Mouse (Mus musculus) intestine, embryonic 14.5 days (tissue): ENCODE results near the gene Fcrla. TPM values are rescaled to one million over a fixed set of nuclear protein-coding genes. Genes with fewer than 3 reads are reported as not detected.

Experiments
- ATAC-seq: fragments of 200-750 bp; cut with Nextera tagmentation; replicated peaks from 2 replicates; pipeline ENCODE4 v1.8.0; 2017; ENCODE audit warnings: low read depth, moderate number of reproducible peaks, moderate TSS enrichment, moderate library complexity; ENCODE audit not compliant: low FRiP score, low TSS enrichment
- DNase-seq: peaks from one replicate; pipeline ENCODE4 v3.0.0-alpha.2; 2018; ENCODE audit warnings: low spot score
- H3K27ac ChIP-seq: fragments of 300-500 bp; sonication (generic); 2 replicates; pipeline ENCODE4 v1.5.1; 2014; ENCODE audit warnings: low read depth, mild to moderate bottlenecking, control low read depth
- H3K27me3 ChIP-seq: fragments of 300-500 bp; sonication (generic); replicated peaks from 2 replicates; pipeline ENCODE4 v1.6.1; 2014; ENCODE audit warnings: low read length, control low read depth; ENCODE audit not compliant: control insufficient read depth, insufficient read depth
- H3K36me3 ChIP-seq: fragments of 300-500 bp; sonication (generic); 2 replicates; pipeline ENCODE4 v1.6.1; 2014; ENCODE audit warnings: low read length, control low read depth; ENCODE audit not compliant: control insufficient read depth, insufficient read depth
- H3K4me1 ChIP-seq: fragments of 300-500 bp; sonication (generic); replicated peaks from 2 replicates; pipeline ENCODE4 v1.6.1; 2014; ENCODE audit warnings: low read length, control low read depth, mixed read lengths; ENCODE audit not compliant: control insufficient read depth, insufficient read depth
- H3K4me2 ChIP-seq: fragments of 300-500 bp; sonication (generic); 2 replicates; pipeline ENCODE4 v1.6.1; 2014; ENCODE audit warnings: low read length
- H3K4me3 ChIP-seq: fragments of 300-500 bp; sonication (generic); 2 replicates; pipeline ENCODE4 v1.5.1; 2014; ENCODE audit warnings: low read depth, low read length, control low read depth, mixed read lengths
- H3K9ac ChIP-seq: fragments of 300-500 bp; sonication (generic); 2 replicates; pipeline ENCODE4 v1.6.1; 2014; ENCODE audit warnings: mild to moderate bottlenecking, low read length
- H3K9me3 ChIP-seq: fragments of 300-500 bp; sonication (generic); 2 replicates; pipeline ENCODE4 v1.6.1; 2016; ENCODE audit warnings: low read length, control low read depth; ENCODE audit not compliant: control insufficient read depth
- WGBS: fragments of 180-500 bp; shearing (Covaris S2); extraction: QIAGEN DNeasy Blood & Tissue Kit; methylation state at CpG from one replicate; pipeline ENCODE4 v1.1.7; 2014; 5-methylcytosine and 5-hydroxymethylcytosine counted together
- polyA plus RNA-seq: library from polyadenylated mRNA; unstranded; fragments of >200 nt; fragmentation: Nextera tagmentation; extraction: Ambion mirVana; gene quantifications from 2 replicates; pipeline ENCODE4 v1.2.1, GENCODE M21; 2014

Fcrla gene
- polyA plus RNA-seq, 1 experiment from 2014 or later = not detected

DNA sequence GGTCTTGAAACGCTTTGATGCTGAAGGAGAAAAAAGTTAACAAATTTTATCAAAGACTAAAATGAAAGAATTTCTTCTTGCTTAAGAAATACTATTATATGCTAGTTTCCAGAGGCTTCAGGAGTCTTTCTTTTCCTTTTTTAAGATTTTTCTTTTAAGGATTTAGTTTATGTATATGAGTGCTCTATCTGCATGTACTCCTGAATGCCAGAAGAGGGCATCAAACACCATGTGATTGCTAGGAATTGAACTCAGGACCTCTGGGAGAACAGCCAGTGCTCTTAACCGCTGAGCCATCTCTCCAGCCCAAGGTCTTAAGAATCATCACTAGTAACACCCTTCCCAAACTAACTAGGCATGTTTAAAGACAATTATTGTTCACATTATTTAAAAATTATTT, 55.4 kb downstream of the Fcrla start:
- no peak overlapping the region for H3K4me2 ChIP-seq
- no peaks in the 10 kb centered on the region for H3K9me3 ChIP-seq
- H3K4me1 ChIP-seq = peaks cover 4% of the 10 kb centered on the region
- H3K36me3 ChIP-seq = peaks cover 49% of the 10 kb centered on the region
- H3K27me3 ChIP-seq = no peaks in the 10 kb centered on the region
- ATAC-seq (no peak), DNase-seq (no peak)
- no peak overlapping the region for H3K9ac ChIP-seq
- 99% methylated on average over 2 of the region's 2 CpGs for WGBS
- H3K27ac ChIP-seq = no peak overlapping the region
- no peak overlapping the region for H3K4me3 ChIP-seq

DNA sequence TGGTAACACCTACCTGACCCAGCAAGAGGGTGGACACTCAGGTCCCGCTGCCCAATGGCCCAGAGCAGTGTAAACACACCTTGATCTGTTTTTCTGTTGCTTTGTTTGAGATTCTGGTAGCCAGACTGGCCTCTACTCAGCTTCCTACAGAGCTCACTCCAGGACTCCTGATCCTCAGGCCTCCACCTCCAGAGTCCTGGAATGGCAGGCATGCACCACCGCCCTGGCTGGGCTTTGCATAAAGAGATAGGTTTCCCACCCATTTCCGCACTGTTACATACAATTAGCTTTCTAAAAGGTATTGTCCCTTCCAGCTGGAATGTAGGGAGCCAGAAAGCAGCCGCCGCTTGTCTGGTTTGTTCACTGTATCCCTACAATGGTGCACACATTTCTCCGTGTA, 56.0 kb downstream of the Fcrla start:
- no peaks in the 10 kb centered on the region for H3K9me3 ChIP-seq
- H3K4me3 ChIP-seq = no peak overlapping the region
- WGBS = 88% methylated on average over 6 of the region's 6 CpGs
- H3K4me2 ChIP-seq = no peak overlapping the region
- peaks cover 43% of the 10 kb centered on the region for H3K36me3 ChIP-seq
- ATAC-seq (no peak), DNase-seq (no peak)
- H3K27me3 ChIP-seq = no peaks in the 10 kb centered on the region
- H3K27ac ChIP-seq = no peak overlapping the region
- H3K9ac ChIP-seq = no peak overlapping the region
- H3K4me1 ChIP-seq = peaks cover 9% of the 10 kb centered on the region

DNA sequence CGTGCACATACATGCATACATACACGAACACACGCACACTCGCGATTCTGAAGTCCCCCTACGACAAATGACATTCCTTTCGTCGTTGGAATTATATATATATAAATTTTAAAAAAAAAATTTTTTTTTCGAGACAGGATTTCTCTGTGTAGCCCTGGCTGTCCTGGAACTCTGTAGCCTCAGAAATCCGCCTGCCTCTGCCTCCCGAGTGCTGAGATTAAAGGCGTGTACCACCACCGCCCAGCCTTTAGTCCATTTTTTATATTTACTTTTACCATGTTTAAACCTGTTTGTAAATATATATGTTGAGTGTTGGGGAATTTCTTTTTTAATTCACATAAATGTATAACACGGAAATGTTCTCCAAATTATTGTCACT, 58.5 kb downstream of the Fcrla start:
- no peak for DNase-seq
- Histone ChIP-seq H3K27ac (no peak overlapping the region), H3K27me3 (no peaks in the 10 kb centered on the region), H3K9ac (peak overlapping the region; percentile 82), H3K36me3 (peaks cover 19% of the 10 kb centered on the region), H3K4me2 (peak overlapping the region; percentile 64), H3K4me1 (peaks cover 13% of the 10 kb centered on the region), H3K9me3 (no peaks in the 10 kb centered on the region), H3K4me3 (peak overlapping the region; percentile 96)
- 15% methylated on average over 14 of the region's 14 CpGs for WGBS
- no peak for ATAC-seq

DNA sequence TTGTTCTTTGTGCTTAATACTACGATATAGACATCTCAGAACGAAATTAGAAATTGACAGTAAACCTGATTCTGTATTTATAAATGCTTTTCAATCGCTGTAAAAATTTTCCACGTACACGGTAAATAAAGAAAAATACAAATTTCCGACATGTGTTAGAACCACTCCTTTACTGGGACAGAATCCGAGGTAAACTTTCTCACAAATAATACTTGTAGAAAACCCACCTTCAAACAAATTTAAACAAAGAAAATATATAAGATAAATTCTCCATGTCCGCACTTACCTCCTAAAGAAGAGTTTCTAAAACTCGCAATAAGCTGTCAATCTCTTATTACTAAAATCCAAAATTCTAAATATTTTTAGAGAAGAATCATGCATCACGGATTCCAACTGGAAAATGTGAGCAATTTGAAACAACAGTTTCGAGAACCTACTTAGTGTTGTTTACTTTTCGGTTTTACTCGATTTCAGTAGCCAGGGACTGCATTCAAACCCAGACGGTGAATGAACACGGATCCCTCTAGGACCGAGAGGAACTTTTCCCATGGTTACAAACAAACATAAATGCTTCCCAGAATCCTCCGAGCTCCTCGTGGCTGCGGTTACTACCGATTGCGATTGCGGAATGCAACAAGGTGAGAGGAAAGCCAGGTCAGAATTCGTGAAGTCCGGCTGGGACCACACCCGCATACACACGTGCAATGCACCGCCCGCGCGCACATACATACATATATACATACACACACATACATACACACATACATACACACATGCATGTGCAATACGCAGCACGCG, 59.1 kb downstream of the Fcrla start:
- Histone ChIP-seq H3K4me2 (peak overlapping the region; percentile 64), H3K4me1 (peaks cover 13% of the 10 kb centered on the region), H3K9ac (peak overlapping the region; percentile 82), H3K36me3 (peaks cover 13% of the 10 kb centered on the region), H3K9me3 (no peaks in the 10 kb centered on the region), H3K27me3 (no peaks in the 10 kb centered on the region), H3K4me3 (peak overlapping the region; percentile 96), H3K27ac (peak overlapping the region; percentile 54; the same call in 1 of the 2 replicates)
- WGBS = 1% methylated on average over 33 of the region's 33 CpGs
- ATAC-seq (peak; percentile 72), DNase-seq (peak; percentile 86)

DNA sequence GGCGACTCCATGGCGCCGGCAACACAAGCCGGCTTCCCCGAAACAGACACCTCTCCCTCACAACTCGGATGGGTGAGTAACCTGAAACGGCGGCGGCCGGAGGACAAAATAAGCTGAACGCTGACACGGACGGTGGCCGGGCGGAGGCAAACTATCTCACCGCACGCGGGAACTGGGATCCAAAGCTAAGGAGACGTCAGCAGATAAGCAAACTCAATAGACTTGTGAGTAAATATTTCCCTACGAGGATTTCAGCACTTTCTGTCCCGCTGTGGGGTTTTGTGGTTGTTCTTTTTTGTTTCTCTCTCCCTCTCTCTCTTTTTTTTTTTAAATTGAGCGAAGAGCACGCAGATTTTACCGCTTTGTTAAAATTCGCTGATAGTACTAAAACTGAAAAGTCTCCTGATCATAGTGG, 59.7 kb downstream of the Fcrla start, which contains the start of gene Atf6:
TSS of gene Atf6 (minus strand) at position 81 of the 415 bp plus-strand sequence.
- no peaks in the 10 kb centered on the region for H3K27me3 ChIP-seq
- peak within 1 kb of the TSS; percentile 82 for H3K9ac ChIP-seq
- peaks cover 10% of the 10 kb centered on the region; the same call in 1 of the 2 replicates for H3K36me3 ChIP-seq
- no peaks in the 10 kb centered on the region for H3K9me3 ChIP-seq
- peak within 1 kb of the TSS; percentile 54; the same call in 1 of the 2 replicates for H3K27ac ChIP-seq
- under 1% methylated on average over 25 of the region's 25 CpGs for WGBS
- peak; percentile 75 for ATAC-seq
- peak within 1 kb of the TSS; percentile 96 for H3K4me3 ChIP-seq
- H3K4me1 ChIP-seq = peaks cover 16% of the 10 kb centered on the region
- H3K4me2 ChIP-seq = peak within 1 kb of the TSS; percentile 64
- peak; percentile 100 for DNase-seq

Other genes with a start within 250 kb of the Fcrla start
- gene Atf6, start 59.8 kb downstream of the Fcrla start, polyA plus RNA-seq = 9.7 and 11.3 TPM in 2 replicates
- gene Gm26620, start 42.5 kb downstream of the Fcrla start, polyA plus RNA-seq = 1.1 and 1.8 TPM in 2 replicates
- 52.7 and 53.5 TPM in 2 replicates for gene Dusp12, start 42.0 kb downstream of the Fcrla start, polyA plus RNA-seq
- not detected in 2 replicates for gene Fcrlb, start 14.6 kb downstream of the Fcrla start, polyA plus RNA-seq
- gene Fcgr2b, start 49.0 kb upstream of the Fcrla start, polyA plus RNA-seq = 1.1 and 1.2 TPM in 2 replicates
- 1.0 and 1.1 TPM in 2 replicates for gene Fcgr4, start 91.3 kb upstream of the Fcrla start, polyA plus RNA-seq
- 10.7 and 12.7 TPM in 2 replicates for gene Fcgr3, start 137.4 kb upstream of the Fcrla start, polyA plus RNA-seq
- 1.5 and 2.1 TPM in 2 replicates for gene Cfap126, start 186.3 kb upstream of the Fcrla start, polyA plus RNA-seq
- gene Sdhc, start 223.0 kb upstream of the Fcrla start, polyA plus RNA-seq = 341 and 347 TPM in 2 replicates
- 0.48 and 0.49 TPM in 2 replicates for gene Mpz, start 223.1 kb upstream of the Fcrla start, polyA plus RNA-seq